Mouse (Mus musculus) liver, embryonic 12.5 days (tissue): Measurements from ENCODE around the gene Mboat7. TPM values are rescaled to one million over a fixed set of nuclear protein-coding genes. Genes with fewer than 3 reads are reported as not detected.
A peak's percentile ranks its signal among the peaks of the same experiment; 100 is the strongest.

Source experiments
- ATAC-seq: fragments of 200-750 bp; cut with Nextera tagmentation; 2 replicates; pipeline ENCODE4 v1.8.0; 2017; ENCODE audit warnings: moderate number of reproducible peaks, mild to moderate bottlenecking, moderate library complexity
- H3K27ac ChIP-seq: fragments of 300-500 bp; sonication (generic); 2 replicates; pipeline ENCODE4 v1.5.1; 2016; ENCODE audit warnings: mild to moderate bottlenecking
- H3K27me3 ChIP-seq: fragments of 300-500 bp; sonication (generic); replicated peaks from 2 replicates; pipeline ENCODE4 v1.6.1; 2016; ENCODE audit warnings: mild to moderate bottlenecking, moderate library complexity
- H3K36me3 ChIP-seq: fragments of 300-500 bp; sonication (generic); 2 replicates; pipeline ENCODE4 v1.6.1; 2016; ENCODE audit warnings: mild to moderate bottlenecking, moderate library complexity
- H3K4me1 ChIP-seq: fragments of 300-500 bp; sonication (generic); 2 replicates; pipeline ENCODE4 v1.6.1; 2016
- H3K4me2 ChIP-seq: fragments of 300-500 bp; sonication (generic); 2 replicates; pipeline ENCODE4 v1.6.1; 2016; ENCODE audit warnings: mild to moderate bottlenecking, moderate library complexity
- H3K4me3 ChIP-seq: fragments of 300-500 bp; sonication (generic); 2 replicates; pipeline ENCODE4 v1.5.1; 2016; ENCODE audit warnings: mild to moderate bottlenecking, moderate library complexity
- H3K9ac ChIP-seq: fragments of 300-500 bp; sonication (generic); 2 replicates; pipeline ENCODE4 v1.6.1; 2016; ENCODE audit warnings: mild to moderate bottlenecking, moderate library complexity
- H3K9me3 ChIP-seq: fragments of 300-500 bp; sonication (generic); replicated peaks from 2 replicates; pipeline ENCODE4 v1.6.1; 2016; ENCODE audit warnings: mild to moderate bottlenecking, moderate library complexity
- WGBS: fragments of 180-500 bp; shearing (Covaris S2); methylation state at CpG from one replicate; pipeline ENCODE4 v1.1.7; 2016; ENCODE audit not compliant: insufficient replicate concordance; 5-methylcytosine and 5-hydroxymethylcytosine counted together
- microRNA-seq: library from miRNA; unstranded; fragments of <30 nt; microRNA quantifications from one replicate; pipeline ENCODE4, GENCODE M21; 2017
- polyA plus RNA-seq: library from polyadenylated mRNA; unstranded; fragments of >200 nt; fragmentation: Nextera tagmentation; extraction: Ambion mirVana; gene quantifications from 2 replicates; pipeline ENCODE4 v1.2.1, GENCODE M21; 2016

Mboat7 gene
- polyA plus RNA-seq, 1 experiment from 2014 or later: 24.9 TPM

DNA sequence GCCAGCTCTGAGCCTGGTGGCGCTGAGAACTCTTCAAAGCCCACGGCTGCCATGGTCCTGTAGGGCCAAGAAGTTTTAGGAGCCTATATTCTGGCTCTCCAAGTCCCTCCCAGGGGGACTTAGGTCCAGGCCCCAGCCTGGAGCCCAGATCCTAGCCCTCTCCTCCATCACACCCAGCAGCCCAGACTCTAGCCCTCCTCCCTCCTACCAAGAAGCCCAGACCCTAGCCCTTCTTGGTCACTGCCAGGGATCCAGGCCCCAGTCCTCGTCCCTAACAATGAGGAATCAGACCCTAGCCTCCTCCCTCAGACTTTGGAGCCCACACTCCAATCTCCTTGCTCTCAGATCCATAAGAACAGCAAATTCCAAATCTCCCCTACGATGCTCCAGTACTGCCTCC, 64.3 kb downstream of the Mboat7 start:
- Histone ChIP-seq H3K27me3 (no peaks in the 10 kb centered on the region), H3K9me3 (no peaks in the 10 kb centered on the region), H3K4me1 (peaks cover 26% of the 10 kb centered on the region), H3K4me2 (peak overlapping the region; percentile 95), H3K4me3 (peak overlapping the region; percentile 73), H3K9ac (peak overlapping the region; percentile 79), H3K36me3 (peaks cover 74% of the 10 kb centered on the region), H3K27ac (peak overlapping the region; percentile 84)
- 36% methylated on average over 4 of the region's 4 CpGs for WGBS
- peak; percentile 27 for ATAC-seq

Small RNAs within 50 kb of the gene (microRNA-seq; reads per million reads assigned to microRNA genes)
- 2.8 reads per million for gene Mir3572

Other genes starting within 250 kb of the Mboat7 start
- gene Tarm1, start 190.9 kb downstream of the Mboat7 start, polyA plus RNA-seq: not detected in 2 replicates
- gene Oscar, start 77.4 kb downstream of the Mboat7 start, polyA plus RNA-seq: 0.08 TPM in 1 of 2 replicates, not detected in the other
- 295 and 296 TPM in 2 replicates for gene Ndufa3, start 76.2 kb downstream of the Mboat7 start, polyA plus RNA-seq
- 16.0 and 17.6 TPM in 2 replicates for gene Tfpt, start 63.6 kb downstream of the Mboat7 start, polyA plus RNA-seq
- gene Prpf31, start 63.5 kb downstream of the Mboat7 start, polyA plus RNA-seq: 93.1 and 97.6 TPM in 2 replicates
- 32.6 and 34.4 TPM in 2 replicates for gene Cnot3, start 48.3 kb downstream of the Mboat7 start, polyA plus RNA-seq
- 10.2 and 11.6 TPM in 2 replicates for gene Leng1, start 27.7 kb downstream of the Mboat7 start, polyA plus RNA-seq
- gene Tmc4, start 16.0 kb downstream of the Mboat7 start, polyA plus RNA-seq: 6.9 and 8.1 TPM in 2 replicates
- 59.0 and 60.3 TPM in 2 replicates for gene Tsen34, start 660 bp downstream of the Mboat7 start, polyA plus RNA-seq
- 1,310 and 1,334 TPM in 2 replicates for gene Rps9, start 10.5 kb upstream of the Mboat7 start, polyA plus RNA-seq
- 0.91 and 0.94 TPM in 2 replicates for gene Pirb, start 26.9 kb upstream of the Mboat7 start, polyA plus RNA-seq
- not detected in 2 replicates for gene Gm15448, start 132.2 kb upstream of the Mboat7 start, polyA plus RNA-seq
- 0.35 and 0.44 TPM in 2 replicates for gene Pira2, start 151.5 kb upstream of the Mboat7 start, polyA plus RNA-seq
- 0.15 and 0.18 TPM in 2 replicates for gene Gm14548, start 204.6 kb upstream of the Mboat7 start, polyA plus RNA-seq
- gene Lilra6, start 222.0 kb upstream of the Mboat7 start, polyA plus RNA-seq: 0.12 and 0.20 TPM in 2 replicates